Mouse (Mus musculus) embryonic facial prominence, embryonic 11.5 days (tissue): ENCODE data around the gene Ttc38. TPM values are rescaled to one million over a fixed set of nuclear protein-coding genes. Genes with fewer than 3 reads are reported as not detected.
A peak's percentile ranks its signal among the peaks of the same experiment; 100 is the strongest.

ENCODE experiments used
- ATAC-seq: fragments of 200-750 bp; cut with Nextera tagmentation; replicated peaks from 2 replicates; pipeline ENCODE4 v1.8.0; 2017; ENCODE audit warnings: low read depth; ENCODE audit not compliant: insufficient number of reproducible peaks, low FRiP score, low TSS enrichment
- DNase-seq: peaks from one replicate; pipeline ENCODE4 v3.0.0-alpha.2; 2015; ENCODE audit warnings: low spot score
- H3K27ac ChIP-seq: fragments of 300-500 bp; sonication (generic); replicated peaks from 2 replicates; pipeline ENCODE4 v1.5.1; 2014; ENCODE audit warnings: mild to moderate bottlenecking, low read depth, low read length, control low read depth
- H3K27me3 ChIP-seq: fragments of 300-500 bp; sonication (generic); 2 replicates; pipeline ENCODE4 v1.6.1; 2014; ENCODE audit warnings: mild to moderate bottlenecking, low read length, moderate library complexity, mixed read lengths; ENCODE audit not compliant: control insufficient read depth, insufficient read depth
- H3K36me3 ChIP-seq: fragments of 300-500 bp; sonication (generic); replicated peaks from 2 replicates; pipeline ENCODE4 v1.6.1; 2014; ENCODE audit warnings: low read depth, mild to moderate bottlenecking, low read length, moderate library complexity, mixed read lengths; ENCODE audit not compliant: control insufficient read depth, insufficient read depth
- H3K4me1 ChIP-seq: fragments of 300-500 bp; sonication (generic); 2 replicates; pipeline ENCODE4 v1.6.1; 2014; ENCODE audit warnings: low read length, mixed read lengths; ENCODE audit not compliant: control insufficient read depth, insufficient read depth
- H3K4me2 ChIP-seq: fragments of 300-500 bp; sonication (generic); 2 replicates; pipeline ENCODE4 v1.6.1; 2014; ENCODE audit warnings: low read depth, mild to moderate bottlenecking, control low read depth, low read length, moderate library complexity
- H3K4me3 ChIP-seq: fragments of 300-500 bp; sonication (generic); 2 replicates; pipeline ENCODE4 v1.5.1; 2014; ENCODE audit warnings: low read depth, low read length, control low read depth
- H3K9ac ChIP-seq: fragments of 300-500 bp; sonication (generic); replicated peaks from 2 replicates; pipeline ENCODE4 v1.6.1; 2014; ENCODE audit warnings: mild to moderate bottlenecking, control low read depth, low read length
- H3K9me3 ChIP-seq: fragments of 300-500 bp; sonication (generic); replicated peaks from 2 replicates; pipeline ENCODE4 v1.6.1; 2016; ENCODE audit warnings: mild to moderate bottlenecking, low read length, inconsistent platforms, mixed read lengths; ENCODE audit not compliant: control insufficient read depth
- WGBS: fragments of 180-500 bp; shearing (Covaris S2); extraction: QIAGEN DNeasy Blood & Tissue Kit; methylation state at CpG from one replicate; pipeline ENCODE4 v1.1.7; 2014; 5-methylcytosine and 5-hydroxymethylcytosine counted together
- polyA plus RNA-seq: library from polyadenylated mRNA; unstranded; fragments of >200 nt; fragmentation: Nextera tagmentation; extraction: Ambion mirVana; gene quantifications from 2 replicates; pipeline ENCODE4 v1.2.1, GENCODE M21; 2014

Ttc38 gene
- polyA plus RNA-seq, 1 experiment from 2014 or later = 3.2 TPM

GRCm38 (mm10) chr15:85826676-85827075 is 5.4 kb upstream of the Ttc38 start:
- Histone ChIP-seq H3K4me1 (no peaks in the 10 kb centered on the region), H3K9ac (no peak overlapping the region), H3K27ac (no peak overlapping the region), H3K27me3 (no peaks in the 10 kb centered on the region), H3K4me3 (no peak overlapping the region), H3K9me3 (no peaks in the 10 kb centered on the region), H3K36me3 (no peaks in the 10 kb centered on the region), H3K4me2 (no peak overlapping the region)
- ATAC-seq = no peak
- WGBS = 71% methylated on average over 5 of the region's 5 CpGs
- no peak for DNase-seq

GRCm38 (mm10) chr15:85828071-85828470 is 4.0 kb upstream of the Ttc38 start:
- WGBS = 87% methylated on average over 4 of the region's 4 CpGs
- no peak overlapping the region for H3K27ac ChIP-seq
- H3K27me3 ChIP-seq = no peaks in the 10 kb centered on the region
- H3K9me3 ChIP-seq = no peaks in the 10 kb centered on the region
- ATAC-seq = no peak
- H3K4me1 ChIP-seq = no peaks in the 10 kb centered on the region
- H3K4me2 ChIP-seq = no peak overlapping the region
- H3K36me3 ChIP-seq = no peaks in the 10 kb centered on the region
- no peak for DNase-seq
- no peak overlapping the region for H3K9ac ChIP-seq
- H3K4me3 ChIP-seq = no peak overlapping the region

- Histone ChIP-seq H3K9ac (no peak overlapping the region), H3K4me1 (no peaks in the 10 kb centered on the region), H3K27me3 (no peaks in the 10 kb centered on the region), H3K9me3 (no peaks in the 10 kb centered on the region), H3K27ac (no peak overlapping the region), H3K36me3 (no peaks in the 10 kb centered on the region), H3K4me2 (no peak overlapping the region), H3K4me3 (no peak overlapping the region)
- no peak for DNase-seq
- ATAC-seq = no peak
- 65% methylated on average over 5 of the region's 5 CpGs for WGBS
These were observed 2.6 kb upstream of the Ttc38 start for GRCm38 (mm10) chr15:85829470-85829869.

DNA sequence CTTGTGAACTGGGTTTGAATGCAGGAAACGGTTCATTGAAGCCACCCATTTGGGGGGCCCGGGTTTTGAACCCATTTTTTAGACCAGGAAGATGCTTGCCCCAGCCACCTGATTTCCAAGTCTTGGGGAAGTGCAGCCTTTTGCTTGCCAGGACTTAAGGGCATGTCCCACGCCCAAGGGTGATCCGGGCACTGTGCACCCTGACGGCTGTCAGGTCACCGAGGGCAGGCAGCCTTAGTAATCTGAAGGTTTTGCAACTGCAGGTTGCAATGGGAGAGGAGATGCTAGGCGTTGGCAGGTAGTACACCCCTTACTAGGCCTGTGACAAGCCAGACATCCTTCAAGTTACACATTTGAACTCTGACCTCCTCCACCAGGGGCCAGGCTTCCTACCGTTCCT is 493 bp downstream of the Ttc38 start:
- no peak for DNase-seq

GRCm38 (mm10) chr15:85835335-85835734 is 3.2 kb downstream of the Ttc38 start:
- no peaks in the 10 kb centered on the region for H3K4me1 ChIP-seq
- no peak overlapping the region for H3K27ac ChIP-seq
- no peak overlapping the region for H3K4me3 ChIP-seq
- no peaks in the 10 kb centered on the region for H3K9me3 ChIP-seq
- H3K27me3 ChIP-seq = no peaks in the 10 kb centered on the region
- DNase-seq (no peak), ATAC-seq (no peak)
- WGBS = 55% methylated on average over 3 of the region's 3 CpGs
- no peak overlapping the region for H3K9ac ChIP-seq
- no peak overlapping the region for H3K4me2 ChIP-seq
- H3K36me3 ChIP-seq = no peaks in the 10 kb centered on the region

More for the DNA sequence above, 493 bp downstream of the Ttc38 start:
- Histone ChIP-seq H3K36me3 (no peaks in the 10 kb centered on the region), H3K27me3 (no peaks in the 10 kb centered on the region), H3K4me1 (no peaks in the 10 kb centered on the region), H3K27ac (no peak overlapping the region), H3K4me3 (peak overlapping the region; percentile 55), H3K9me3 (no peaks in the 10 kb centered on the region), H3K4me2 (peak overlapping the region; percentile 77), H3K9ac (peak overlapping the region; percentile 63)
- 48% methylated on average over 8 of the region's 8 CpGs for WGBS
- no peak for ATAC-seq

DNA sequence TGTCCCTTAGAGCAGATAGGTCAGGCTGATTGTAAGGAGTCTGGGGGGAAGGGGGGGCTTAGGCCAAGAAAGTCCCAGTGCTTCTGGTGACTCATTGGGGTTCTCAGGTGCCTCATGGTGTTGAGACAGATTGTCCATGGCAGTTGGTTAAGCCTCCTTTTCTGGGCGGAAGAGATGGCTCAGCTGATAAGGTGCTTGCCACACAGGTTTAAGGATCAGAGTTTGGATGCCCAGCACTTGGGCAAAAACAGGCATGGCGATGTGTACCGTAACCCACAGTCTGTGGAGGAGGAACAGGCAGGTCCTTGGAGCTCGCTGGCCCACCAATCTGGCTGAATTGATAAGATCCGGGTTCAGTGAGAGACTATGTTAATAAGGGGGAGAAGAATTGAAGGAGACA is 4.8 kb downstream of the Ttc38 start:
- no peak overlapping the region for H3K4me2 ChIP-seq
- H3K9me3 ChIP-seq = no peaks in the 10 kb centered on the region
- H3K36me3 ChIP-seq = no peaks in the 10 kb centered on the region
- 89% methylated on average over 5 of the region's 5 CpGs for WGBS
- no peaks in the 10 kb centered on the region for H3K27me3 ChIP-seq
- no peak overlapping the region for H3K4me3 ChIP-seq
- no peak overlapping the region for H3K9ac ChIP-seq
- H3K4me1 ChIP-seq = no peaks in the 10 kb centered on the region
- no peak for ATAC-seq
- DNase-seq = no peak
- no peak overlapping the region for H3K27ac ChIP-seq

DNA sequence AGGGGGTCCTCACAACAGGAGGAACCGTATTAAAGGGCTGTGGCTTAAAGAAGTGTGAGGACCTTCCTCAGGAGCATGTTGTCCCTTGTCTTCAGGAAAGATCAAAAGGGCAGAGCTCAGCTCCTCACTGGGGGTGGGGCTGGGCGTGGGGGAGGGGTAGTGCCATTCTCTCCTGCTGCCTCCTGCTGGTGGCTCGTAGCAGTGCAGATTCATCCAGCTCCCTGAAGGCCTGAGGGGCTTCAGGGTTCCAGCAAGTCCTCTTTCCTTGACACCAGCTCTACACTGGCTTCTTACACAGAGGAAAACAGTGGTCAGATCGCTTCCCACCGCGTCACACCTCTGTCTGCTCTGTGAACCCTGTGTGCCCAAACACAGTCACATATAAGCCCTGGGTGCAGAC is 8.9 kb downstream of the Ttc38 start:
- peak; percentile 26 for DNase-seq
- ATAC-seq = no peak

GRCm38 (mm10) chr15:85841796-85842360 is 9.8 kb downstream of the Ttc38 start:
- no peaks in the 10 kb centered on the region for H3K36me3 ChIP-seq
- no peaks in the 10 kb centered on the region for H3K4me1 ChIP-seq
- H3K9ac ChIP-seq = no peak overlapping the region
- no peaks in the 10 kb centered on the region for H3K9me3 ChIP-seq
- ATAC-seq (no peak), DNase-seq (no peak)
- no peak overlapping the region for H3K4me3 ChIP-seq
- no peaks in the 10 kb centered on the region for H3K27me3 ChIP-seq
- WGBS = 76% methylated on average over 5 of the region's 5 CpGs
- H3K27ac ChIP-seq = no peak overlapping the region
- H3K4me2 ChIP-seq = no peak overlapping the region

More for the DNA sequence above, 8.9 kb downstream of the Ttc38 start:
- H3K9ac ChIP-seq = no peak overlapping the region
- no peak overlapping the region for H3K4me2 ChIP-seq
- H3K9me3 ChIP-seq = no peaks in the 10 kb centered on the region
- H3K4me3 ChIP-seq = no peak overlapping the region
- no peaks in the 10 kb centered on the region for H3K27me3 ChIP-seq
- no peaks in the 10 kb centered on the region for H3K36me3 ChIP-seq
- no peaks in the 10 kb centered on the region for H3K4me1 ChIP-seq
- WGBS = 40% methylated on average over 6 of the region's 6 CpGs
- H3K27ac ChIP-seq = no peak overlapping the region
